Mouse (Mus musculus) myocyte (in vitro differentiated cells): ENCODE measurements around the gene Cdc5l. TPM values are rescaled to one million over a fixed set of nuclear protein-coding genes. Genes with fewer than 3 reads are reported as not detected.
"Not testable (repeated sequence)": the region's sequence is repeated elsewhere in the genome, so short reads cannot be mapped to it uniquely, and the experiment has no call there.

Experiments used
- H3K27me3 ChIP-seq: one replicate; pipeline ENCODE4 v1.6.1; 2011; ENCODE audit not compliant: control insufficient read depth, insufficient read depth, insufficient read length
- H3K36me3 ChIP-seq: one replicate; pipeline ENCODE4 v1.6.1; 2011; ENCODE audit not compliant: control insufficient read depth, insufficient read depth
- H3K4me2 ChIP-seq: one replicate; pipeline ENCODE4 v1.6.1; 2011; ENCODE audit warnings: low read depth, control low read depth
- H3K4me3 ChIP-seq: one replicate; pipeline ENCODE4 v1.5.1; 2011; ENCODE audit warnings: mild to moderate bottlenecking, control low read depth, moderate library complexity
- H3K79me2 ChIP-seq: one replicate; pipeline ENCODE4 v1.6.1; 2011; ENCODE audit not compliant: control insufficient read depth, insufficient read depth
- H3ac ChIP-seq: one replicate; pipeline ENCODE4 v1.6.1; 2011; ENCODE audit not compliant: control insufficient read depth, insufficient read length
- CEBPB ChIP-seq: IDR thresholded peaks from 2 replicates; pipeline ENCODE4 v1.6.1; 2011; ENCODE audit warnings: mild to moderate bottlenecking, moderate library complexity; ENCODE audit not compliant: poor library complexity, insufficient read depth, severe bottlenecking
- E2F4 ChIP-seq: IDR thresholded peaks from one replicate; pipeline ENCODE4 v1.6.1; 2011; ENCODE audit warnings: mild to moderate bottlenecking, control low read depth, moderate library complexity; ENCODE audit not compliant: insufficient read depth
- MAX ChIP-seq: IDR thresholded peaks from one replicate; pipeline ENCODE4 v1.6.1; 2011; ENCODE audit warnings: low read depth, mild to moderate bottlenecking, control low read depth
- MYOD1 ChIP-seq, 3 experiments: IDR thresholded peaks; one replicate each; pipeline ENCODE4 v1.6.1; 2011; ENCODE audit warnings: control low read depth in 2 of 3, low read depth in 2 of 3, mild to moderate bottlenecking in 2 of 3, moderate library complexity in 1 of 3; ENCODE audit not compliant: insufficient read length in 2 of 3, control insufficient read depth in 1 of 3
- MYOG ChIP-seq, 3 experiments: IDR thresholded peaks; one replicate each; pipeline ENCODE4 v1.6.1; 2011; ENCODE audit warnings: control low read depth in 2 of 3, low read depth in 2 of 3, mild to moderate bottlenecking in 2 of 3; ENCODE audit not compliant: insufficient read length in 2 of 3, control insufficient read depth in 1 of 3, insufficient read depth in 1 of 3
- POLR2A ChIP-seq: IDR thresholded peaks from one replicate; pipeline ENCODE4 v1.6.1; 2011; ENCODE audit warnings: low read depth, mild to moderate bottlenecking, control low read depth, moderate library complexity; ENCODE audit not compliant: insufficient read length
- POLR2AphosphoS2 ChIP-seq: IDR thresholded peaks from one replicate; pipeline ENCODE4 v1.6.1; 2011; ENCODE audit warnings: low read depth, control low read depth; ENCODE audit not compliant: insufficient read length
- REST ChIP-seq: IDR thresholded peaks from one replicate; pipeline ENCODE4 v1.6.1; 2011; ENCODE audit warnings: mild to moderate bottlenecking, control low read depth, moderate library complexity; ENCODE audit not compliant: insufficient read depth, insufficient read length
- SRF ChIP-seq: IDR thresholded peaks from one replicate; pipeline ENCODE4 v1.6.1; 2011; ENCODE audit warnings: low read depth; ENCODE audit not compliant: control insufficient read depth, insufficient read length
- TCF12 ChIP-seq: IDR thresholded peaks from one replicate; pipeline ENCODE4 v1.6.1; 2011; ENCODE audit warnings: mild to moderate bottlenecking, control low read depth; ENCODE audit not compliant: poor library complexity, insufficient read depth, severe bottlenecking
- TCF3 ChIP-seq: IDR thresholded peaks from one replicate; pipeline ENCODE4 v1.6.1; 2011; ENCODE audit warnings: low read depth, control low read depth; ENCODE audit not compliant: insufficient read length
- USF1 ChIP-seq: IDR thresholded peaks from one replicate; pipeline ENCODE4 v1.6.1; 2011; ENCODE audit warnings: low read depth, mild to moderate bottlenecking, control low read depth, moderate library complexity
- polyA plus RNA-seq: library from polyadenylated mRNA; unstranded; fragments of >200 nt; fragmentation: generic; extraction: Trizol; gene quantifications from one replicate; pipeline ENCODE4 v1.2.1, GENCODE M21; 2012; ENCODE audit warnings: missing spikeins

Gene Cdc5l
- polyA plus RNA-seq, 1 experiment = 26.8 TPM

GRCm38 (mm10) chr17:45432007-45432406, 1.5 kb downstream of the Cdc5l start:
- H3K36me3 ChIP-seq = peaks cover 3% of the 10 kb centered on the region
- TF ChIP-seq MAX (no peak), E2F4 (no peak), TCF3 (no peak), REST (no peak), MYOD1 (IDR thresholded peaks at IDR 0.05; ENCODE audit: control insufficient read depth in 1 of 3, insufficient read length in 2 of 3, low read depth in 2 of 3) (no peak)
- peaks cover 57% of the 10 kb centered on the region for H3K79me2 ChIP-seq
- H3K4me2 ChIP-seq = peak overlapping the region; percentile 89
- no peaks in the 10 kb centered on the region for H3K27me3 ChIP-seq
- peak overlapping the region; percentile 26 for H3ac ChIP-seq
- peak overlapping the region; percentile 94 for H3K4me3 ChIP-seq

- H3K79me2 ChIP-seq = peaks cover 3% of the 10 kb centered on the region
- no peak overlapping the region for H3K4me2 ChIP-seq
- H3K36me3 ChIP-seq = peaks cover 48% of the 10 kb centered on the region
Observed at GRCm38 (mm10) chr17:45417387-45417786, 16.1 kb downstream of the Cdc5l start.

GRCm38 (mm10) chr17:45411617-45412016, 21.9 kb downstream of the Cdc5l start:
- not testable (repeated sequence) for H3K4me2 ChIP-seq, H3K4me3 ChIP-seq, H3K27me3 ChIP-seq, H3K79me2 ChIP-seq, H3ac ChIP-seq
- peaks cover 69% of the 10 kb centered on the region for H3K36me3 ChIP-seq

More at GRCm38 (mm10) chr17:45417387-45417786, 16.1 kb downstream of the Cdc5l start:
- TF ChIP-seq TCF3 (no peak), MYOD1 (IDR thresholded peaks at IDR 0.05; ENCODE audit: control insufficient read depth in 1 of 3, insufficient read length in 2 of 3, low read depth in 2 of 3) (no peak), E2F4 (no peak), MAX (no peak), TCF12 (no peak), USF1 (no peak), SRF (no peak), CEBPB (no peak), POLR2AphosphoS2 (no peak), POLR2A (no peak), REST (no peak), MYOG (IDR thresholded peaks at IDR 0.05; ENCODE audit: control insufficient read depth in 1 of 3, insufficient read depth in 1 of 3, insufficient read length in 2 of 3, low read depth in 2 of 3) (no peak)
- H3ac ChIP-seq = no peak overlapping the region
- H3K27me3 ChIP-seq = no peaks in the 10 kb centered on the region
- H3K4me3 ChIP-seq = no peak overlapping the region

GRCm38 (mm10) chr17:45408719-45409118, 24.8 kb downstream of the Cdc5l start:
- no peak overlapping the region for H3ac ChIP-seq
- peaks cover 66% of the 10 kb centered on the region for H3K36me3 ChIP-seq
- H3K79me2 ChIP-seq = no peaks in the 10 kb centered on the region
- no peaks in the 10 kb centered on the region for H3K27me3 ChIP-seq
- H3K4me3 ChIP-seq = no peak overlapping the region
- TF ChIP-seq MAX (no peak), E2F4 (no peak), MYOG (IDR thresholded peaks at IDR 0.05; ENCODE audit: control insufficient read depth in 1 of 3, insufficient read depth in 1 of 3, insufficient read length in 2 of 3, low read depth in 2 of 3) (no peak), TCF12 (no peak), POLR2A (no peak), SRF (no peak), MYOD1 (IDR thresholded peaks at IDR 0.05; ENCODE audit: control insufficient read depth in 1 of 3, insufficient read length in 2 of 3, low read depth in 2 of 3) (no peak), REST (no peak), TCF3 (no peak), POLR2AphosphoS2 (no peak), CEBPB (no peak), USF1 (no peak)
- H3K4me2 ChIP-seq = no peak overlapping the region

DNA sequence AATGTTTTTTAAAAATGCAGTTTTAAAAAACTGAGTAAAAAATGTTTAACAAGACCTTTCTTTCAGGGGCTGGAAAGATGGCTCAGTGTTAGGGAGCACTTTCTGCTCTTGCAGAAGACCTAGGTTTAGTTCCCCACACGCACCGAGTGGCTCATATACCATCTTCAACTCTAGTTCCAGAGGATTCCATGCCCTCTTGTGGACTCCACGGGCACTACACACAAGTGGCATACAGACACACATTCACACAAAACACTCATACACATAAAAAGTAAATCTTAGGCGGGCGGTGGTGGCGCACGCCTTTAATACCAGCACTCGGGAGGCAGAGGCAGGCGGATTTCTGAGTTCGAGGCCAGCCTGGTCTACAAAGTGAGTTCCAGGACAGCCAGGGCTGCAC, 27.3 kb downstream of the Cdc5l start:
- H3ac ChIP-seq = no peak overlapping the region
- TF ChIP-seq MYOG (IDR thresholded peaks at IDR 0.05; ENCODE audit: control insufficient read depth in 1 of 3, insufficient read depth in 1 of 3, insufficient read length in 2 of 3, low read depth in 2 of 3) (no peak), CEBPB (no peak), TCF3 (no peak), TCF12 (no peak), MAX (no peak)
- no peak overlapping the region for H3K4me3 ChIP-seq

More for the DNA sequence above, 27.3 kb downstream of the Cdc5l start:
- Histone ChIP-seq H3K4me2 (no peak overlapping the region), H3K79me2 (peaks cover 14% of the 10 kb centered on the region), H3K27me3 (no peaks in the 10 kb centered on the region), H3K36me3 (peaks cover 55% of the 10 kb centered on the region)
